Mouse (Mus musculus) liver, adult 2 months (tissue): ENCODE results near the gene Jmjd7.

Experiments
- CTCF ChIP-seq: fragments of 200-500 bp; IDR thresholded peaks from 2 replicates; pipeline ENCODE4 v1.5.1; 2011; ENCODE audit warnings: low read depth, low read length, control low read depth
- POLR2A ChIP-seq: fragments of 200-500 bp; IDR thresholded peaks from 2 replicates; pipeline ENCODE4 v1.6.1; 2011; ENCODE audit warnings: low read length, control low read depth; ENCODE audit not compliant: insufficient read depth; ENCODE audit errors: extremely low read depth

GRCm38 (mm10) chr2:119990881-119991280, 36.4 kb upstream of the Jmjd7 start:
- TF ChIP-seq POLR2A (no peak), CTCF (no peak)
